Mouse (Mus musculus) embryonic facial prominence, embryonic 11.5 days (tissue): ENCODE measurements around the gene Cep44. TPM values are rescaled to one million over a fixed set of nuclear protein-coding genes. Genes with fewer than 3 reads are reported as not detected.

Source experiments
- ATAC-seq: fragments of 200-750 bp; cut with Nextera tagmentation; replicated peaks from 2 replicates; pipeline ENCODE4 v1.8.0; 2017; ENCODE audit warnings: low read depth; ENCODE audit not compliant: insufficient number of reproducible peaks, low FRiP score, low TSS enrichment
- DNase-seq: peaks from one replicate; pipeline ENCODE4 v3.0.0-alpha.2; 2015; ENCODE audit warnings: low spot score
- H3K27ac ChIP-seq: fragments of 300-500 bp; sonication (generic); replicated peaks from 2 replicates; pipeline ENCODE4 v1.5.1; 2014; ENCODE audit warnings: mild to moderate bottlenecking, low read depth, low read length, control low read depth
- H3K27me3 ChIP-seq: fragments of 300-500 bp; sonication (generic); 2 replicates; pipeline ENCODE4 v1.6.1; 2014; ENCODE audit warnings: mild to moderate bottlenecking, low read length, moderate library complexity, mixed read lengths; ENCODE audit not compliant: control insufficient read depth, insufficient read depth
- H3K36me3 ChIP-seq: fragments of 300-500 bp; sonication (generic); replicated peaks from 2 replicates; pipeline ENCODE4 v1.6.1; 2014; ENCODE audit warnings: low read depth, mild to moderate bottlenecking, low read length, moderate library complexity, mixed read lengths; ENCODE audit not compliant: control insufficient read depth, insufficient read depth
- H3K4me1 ChIP-seq: fragments of 300-500 bp; sonication (generic); 2 replicates; pipeline ENCODE4 v1.6.1; 2014; ENCODE audit warnings: low read length, mixed read lengths; ENCODE audit not compliant: control insufficient read depth, insufficient read depth
- H3K4me2 ChIP-seq: fragments of 300-500 bp; sonication (generic); 2 replicates; pipeline ENCODE4 v1.6.1; 2014; ENCODE audit warnings: low read depth, mild to moderate bottlenecking, control low read depth, low read length, moderate library complexity
- H3K4me3 ChIP-seq: fragments of 300-500 bp; sonication (generic); 2 replicates; pipeline ENCODE4 v1.5.1; 2014; ENCODE audit warnings: low read depth, low read length, control low read depth
- H3K9ac ChIP-seq: fragments of 300-500 bp; sonication (generic); replicated peaks from 2 replicates; pipeline ENCODE4 v1.6.1; 2014; ENCODE audit warnings: mild to moderate bottlenecking, control low read depth, low read length
- H3K9me3 ChIP-seq: fragments of 300-500 bp; sonication (generic); replicated peaks from 2 replicates; pipeline ENCODE4 v1.6.1; 2016; ENCODE audit warnings: mild to moderate bottlenecking, low read length, inconsistent platforms, mixed read lengths; ENCODE audit not compliant: control insufficient read depth
- WGBS: fragments of 180-500 bp; shearing (Covaris S2); extraction: QIAGEN DNeasy Blood & Tissue Kit; methylation state at CpG from one replicate; pipeline ENCODE4 v1.1.7; 2014; 5-methylcytosine and 5-hydroxymethylcytosine counted together
- polyA plus RNA-seq: library from polyadenylated mRNA; unstranded; fragments of >200 nt; fragmentation: Nextera tagmentation; extraction: Ambion mirVana; gene quantifications from 2 replicates; pipeline ENCODE4 v1.2.1, GENCODE M21; 2014

Cep44 gene
- 37.0 and 39.8 TPM in 2 replicates for polyA plus RNA-seq

- peak; percentile 91 for ATAC-seq
- Histone ChIP-seq H3K4me2 (peak within 1 kb of the TSS; percentile 48), H3K9me3 (no peaks in the 10 kb centered on the region), H3K4me3 (peak within 1 kb of the TSS; percentile 93), H3K36me3 (no peaks in the 10 kb centered on the region), H3K4me1 (no peaks in the 10 kb centered on the region), H3K27ac (peak within 1 kb of the TSS; percentile 59; the same call in 1 of the 2 replicates), H3K9ac (peak within 1 kb of the TSS; percentile 79), H3K27me3 (no peaks in the 10 kb centered on the region)
- DNase-seq = peak; percentile 93
- WGBS = under 1% methylated on average over 53 of the region's 53 CpGs
These were observed at the start of gene Cep44, which contains the start of gene Fbxo8 for GRCm38 (mm10) chr8:56550558-56551360. Cep44 (minus strand) TSS chr8:56551047. Fbxo8 (plus strand) TSS chr8:56551090.

DNA sequence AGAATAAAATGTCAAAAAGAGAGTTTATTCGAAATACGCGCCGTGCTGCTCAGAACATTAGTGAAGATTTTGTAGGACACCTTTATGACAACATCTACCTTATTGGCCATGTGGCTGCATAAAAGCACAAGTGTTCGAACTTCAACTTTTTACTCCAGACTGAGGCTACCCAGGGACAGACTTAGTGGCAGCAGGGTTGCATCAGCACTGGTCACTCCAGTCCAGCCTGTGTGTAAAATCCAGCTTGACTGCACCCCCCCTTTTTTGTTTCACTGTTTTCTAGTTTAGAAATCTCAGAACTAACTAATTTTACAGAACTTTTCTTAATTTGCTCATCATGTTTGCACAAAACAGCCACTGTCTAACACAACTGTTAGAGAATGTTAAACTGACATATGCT lies 40.7 kb upstream of the Cep44 start:
- H3K9ac ChIP-seq = no peak overlapping the region
- no peak overlapping the region for H3K4me3 ChIP-seq
- no peak for ATAC-seq
- H3K27me3 ChIP-seq = no peaks in the 10 kb centered on the region
- DNase-seq = no peak
- no peak overlapping the region for H3K27ac ChIP-seq
- H3K4me2 ChIP-seq = no peak overlapping the region
- no peaks in the 10 kb centered on the region for H3K9me3 ChIP-seq
- no peaks in the 10 kb centered on the region for H3K36me3 ChIP-seq
- 97% methylated on average over 5 of the region's 5 CpGs for WGBS
- H3K4me1 ChIP-seq = no peaks in the 10 kb centered on the region

DNA sequence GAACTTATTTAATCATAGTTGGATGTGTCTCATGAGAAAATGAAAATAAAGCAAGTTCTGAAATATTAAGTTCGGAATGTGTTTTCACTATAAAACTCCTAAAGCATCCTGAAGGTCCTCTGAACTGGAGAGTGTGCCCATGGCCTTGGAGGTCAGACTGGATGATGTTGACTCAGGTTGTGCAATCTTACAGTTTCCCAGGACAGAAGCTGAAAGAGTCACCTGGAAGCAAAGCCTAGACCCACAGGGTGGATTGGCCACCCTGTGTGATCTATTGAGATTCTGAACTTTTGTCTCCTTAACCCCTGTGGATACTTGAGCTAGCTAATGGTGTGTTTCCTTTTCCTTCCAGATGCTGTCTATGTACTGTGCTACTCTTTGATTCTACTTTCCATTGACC lies 40.2 kb upstream of the Cep44 start:
- H3K36me3 ChIP-seq = no peaks in the 10 kb centered on the region
- no peak overlapping the region for H3K4me3 ChIP-seq
- no peak for DNase-seq
- no peaks in the 10 kb centered on the region for H3K9me3 ChIP-seq
- H3K9ac ChIP-seq = no peak overlapping the region
- 92% methylated on average over 1 of the region's 1 CpGs for WGBS
- H3K4me1 ChIP-seq = no peaks in the 10 kb centered on the region
- H3K27ac ChIP-seq = no peak overlapping the region
- no peaks in the 10 kb centered on the region for H3K27me3 ChIP-seq
- H3K4me2 ChIP-seq = no peak overlapping the region
- ATAC-seq = no peak

GRCm38 (mm10) chr8:56589004-56589403 lies 38.2 kb upstream of the Cep44 start:
- WGBS = 76% methylated on average over 2 of the region's 2 CpGs
- H3K36me3 ChIP-seq = no peaks in the 10 kb centered on the region
- H3K9me3 ChIP-seq = no peaks in the 10 kb centered on the region
- H3K4me1 ChIP-seq = no peaks in the 10 kb centered on the region
- no peak overlapping the region for H3K4me2 ChIP-seq
- H3K4me3 ChIP-seq = no peak overlapping the region
- no peaks in the 10 kb centered on the region for H3K27me3 ChIP-seq
- no peak overlapping the region for H3K9ac ChIP-seq
- DNase-seq (no peak), ATAC-seq (no peak)
- no peak overlapping the region for H3K27ac ChIP-seq

DNA sequence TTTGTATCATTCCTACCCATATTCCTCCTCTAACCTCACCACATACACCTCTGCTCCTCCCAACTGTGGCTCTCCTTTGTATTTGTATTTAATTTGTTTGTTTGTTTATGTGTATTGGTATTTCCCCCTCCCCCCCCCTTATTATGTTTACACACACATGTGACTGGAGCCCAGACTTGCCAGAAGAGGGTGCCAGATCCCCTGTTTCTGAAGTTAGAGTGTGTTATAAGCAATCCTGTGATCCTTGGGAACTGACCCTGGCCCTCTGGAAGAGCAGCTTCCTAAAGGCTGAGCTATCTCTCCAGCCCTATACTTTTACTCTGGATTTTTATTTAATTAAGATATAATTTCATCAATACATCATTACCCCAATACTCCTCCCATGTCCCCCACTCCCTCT lies 32.0 kb upstream of the Cep44 start:
- Histone ChIP-seq H3K4me1 (no peaks in the 10 kb centered on the region), H3K9me3 (no peaks in the 10 kb centered on the region), H3K36me3 (no peaks in the 10 kb centered on the region), H3K4me2 (no peak overlapping the region), H3K4me3 (no peak overlapping the region), H3K27me3 (no peaks in the 10 kb centered on the region), H3K9ac (no peak overlapping the region), H3K27ac (no peak overlapping the region)
- DNase-seq (no peak), ATAC-seq (no peak)

DNA sequence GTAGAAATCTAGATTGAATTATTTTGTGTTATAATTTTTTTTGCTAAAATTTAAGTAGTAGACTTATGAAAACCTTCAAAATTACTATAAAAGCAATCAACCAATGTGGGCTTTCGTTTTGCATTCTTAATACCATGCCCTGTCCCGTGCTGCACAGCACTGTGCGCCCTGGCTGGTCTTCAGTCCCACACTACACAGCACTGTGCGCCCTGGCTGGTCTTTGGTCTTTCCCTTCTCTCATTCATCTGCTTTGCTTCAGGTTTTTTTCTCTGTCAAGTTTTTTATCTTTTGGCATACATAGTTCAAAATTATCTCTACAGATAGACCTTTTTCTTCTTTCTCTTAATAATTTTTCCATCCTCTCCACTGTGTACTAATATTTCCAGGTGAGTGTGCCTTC lies 30.1 kb upstream of the Cep44 start:
- WGBS = 91% methylated on average over 4 of the region's 4 CpGs

GRCm38 (mm10) chr8:56566856-56567255 lies 16.0 kb upstream of the Cep44 start:
- Histone ChIP-seq H3K36me3 (no peaks in the 10 kb centered on the region), H3K4me1 (no peaks in the 10 kb centered on the region), H3K9me3 (no peaks in the 10 kb centered on the region), H3K4me3 (no peak overlapping the region), H3K27ac (no peak overlapping the region), H3K4me2 (no peak overlapping the region), H3K27me3 (no peaks in the 10 kb centered on the region), H3K9ac (no peak overlapping the region)
- whole genome bisulfite sequencing = 92% methylated on average over 9 of the region's 9 CpGs
- ATAC-seq (no peak), DNase-seq (no peak)

More for the DNA sequence above, 30.1 kb upstream of the Cep44 start:
- Histone ChIP-seq H3K4me3 (no peak overlapping the region), H3K4me2 (no peak overlapping the region), H3K9ac (no peak overlapping the region), H3K4me1 (no peaks in the 10 kb centered on the region), H3K27ac (no peak overlapping the region), H3K36me3 (no peaks in the 10 kb centered on the region), H3K9me3 (no peaks in the 10 kb centered on the region), H3K27me3 (no peaks in the 10 kb centered on the region)
- ATAC-seq (no peak), DNase-seq (no peak)

GRCm38 (mm10) chr8:56564399-56565047 lies 13.7 kb upstream of the Cep44 start:
- no peak overlapping the region for H3K4me3 ChIP-seq
- no peaks in the 10 kb centered on the region for H3K36me3 ChIP-seq
- no peak for ATAC-seq
- no peak overlapping the region for H3K27ac ChIP-seq
- no peak overlapping the region for H3K9ac ChIP-seq
- no peaks in the 10 kb centered on the region for H3K4me1 ChIP-seq
- H3K4me2 ChIP-seq = no peak overlapping the region
- 85% methylated on average over 4 of the region's 4 CpGs for whole genome bisulfite sequencing
- no peaks in the 10 kb centered on the region for H3K27me3 ChIP-seq
- no peak for DNase-seq
- H3K9me3 ChIP-seq = no peaks in the 10 kb centered on the region
